Mouse (Mus musculus) adrenal gland, adult 18-20 months (tissue): Measurements from ENCODE around the gene Kifc3. TPM values are rescaled to one million over a fixed set of nuclear protein-coding genes. Genes with fewer than 3 reads are reported as not detected.

ENCODE experiments used
- DNase-seq, 2 experiments: peaks; one replicate each; pipeline ENCODE4 v3.0.0; 2021 to 2022; ENCODE audit warnings: low spot score in 2 of 2
- total RNA-seq, 2 experiments: library from RNA; stranded (reverse); gene quantifications; 1 replicate in 1 of 2; 2 replicates in 1 of 2; pipeline ENCODE4 v1.2.3; 2021

Gene Kifc3
- total RNA-seq, 2 experiments from 2014 or later, result 133 to 161 TPM

GRCm38 (mm10) chr8:95137641-95138098, 64.9 kb downstream of the Kifc3 start:
- peak in 1 of 2 experiments; percentile 55 for DNase-seq

GRCm38 (mm10) chr8:95137201-95137600, 65.4 kb downstream of the Kifc3 start:
- no peak for DNase-seq

- DNase-seq, result no peak
Measured at GRCm38 (mm10) chr8:95136218-95136617, 66.4 kb downstream of the Kifc3 start.

GRCm38 (mm10) chr8:95135242-95135641, 67.4 kb downstream of the Kifc3 start:
- peak in 1 of 2 experiments; percentile 20 for DNase-seq

GRCm38 (mm10) chr8:95134186-95134585, 68.4 kb downstream of the Kifc3 start:
- DNase-seq, result no peak

GRCm38 (mm10) chr8:95131983-95132382, 70.6 kb downstream of the Kifc3 start:
- DNase-seq, result no peak

- peak in 1 of 2 experiments; percentile 51 for DNase-seq
Measured at GRCm38 (mm10) chr8:95130966-95131537, 71.6 kb downstream of the Kifc3 start.

GRCm38 (mm10) chr8:95128750-95129260, 73.8 kb downstream of the Kifc3 start:
- no peak for DNase-seq

- no peak for DNase-seq
Measured at GRCm38 (mm10) chr8:95127658-95128057, 75.0 kb downstream of the Kifc3 start.

GRCm38 (mm10) chr8:95126497-95126896, 76.1 kb downstream of the Kifc3 start:
- no peak for DNase-seq

GRCm38 (mm10) chr8:95123455-95123854, 79.2 kb downstream of the Kifc3 start:
- DNase-seq, result no peak

GRCm38 (mm10) chr8:95113750-95114149, 88.9 kb downstream of the Kifc3 start:
- no peak for DNase-seq

- no peak for DNase-seq
Measured at GRCm38 (mm10) chr8:95113108-95113507, 89.5 kb downstream of the Kifc3 start.

- no peak for DNase-seq
Measured at GRCm38 (mm10) chr8:95112594-95112993, 90.0 kb downstream of the Kifc3 start.

- no peak for DNase-seq
Measured at GRCm38 (mm10) chr8:95107306-95107705, 95.3 kb downstream of the Kifc3 start.

- DNase-seq, result no peak
Measured at GRCm38 (mm10) chr8:95101972-95102371, 100.6 kb downstream of the Kifc3 start.

GRCm38 (mm10) chr8:95099009-95099408, 103.6 kb downstream of the Kifc3 start:
- DNase-seq, result peak; percentile 78 to 80

GRCm38 (mm10) chr8:95093574-95093973, 109.0 kb downstream of the Kifc3 start:
- no peak for DNase-seq

GRCm38 (mm10) chr8:95085432-95086141, 117.0 kb downstream of the Kifc3 start:
- DNase-seq, result no peak

GRCm38 (mm10) chr8:95084744-95085431, 117.7 kb downstream of the Kifc3 start:
- no peak for DNase-seq

- DNase-seq, result no peak
Measured at GRCm38 (mm10) chr8:95084261-95084660, 118.4 kb downstream of the Kifc3 start.

GRCm38 (mm10) chr8:95081650-95082049, 121.0 kb downstream of the Kifc3 start:
- no peak for DNase-seq
